Mouse (Mus musculus) MEL (cell line): ENCODE results near the gene Stx18. TPM values are rescaled to one million over a fixed set of nuclear protein-coding genes. Genes with fewer than 3 reads are reported as not detected.

ENCODE experiments used
- DNase-seq: peaks from one replicate; pipeline ENCODE4 v3.0.0; 2011; ENCODE audit warnings: low read depth, low spot score
- H3K27ac ChIP-seq: 2 replicates; pipeline ENCODE4 v1.5.1; 2012; ENCODE audit warnings: low read depth, mild to moderate bottlenecking, control low read depth, low read length, moderate library complexity; ENCODE audit not compliant: control insufficient read depth
- H3K27me3 ChIP-seq, 2 experiments: fragments of 150-350 bp in 1 of 2; sonication (generic) in 1 of 2; 2 replicates each; pipeline ENCODE4 v1.6.1; 2012; ENCODE audit warnings: low read length in 2 of 2, mild to moderate bottlenecking in 2 of 2, improper control_type of control experiment in 1 of 2, moderate library complexity in 1 of 2; ENCODE audit not compliant: insufficient read depth in 2 of 2, control insufficient read depth in 1 of 2
- H3K36me3 ChIP-seq, 2 experiments: 2 replicates each; pipeline ENCODE4 v1.6.1; 2012 to 2014; ENCODE audit warnings: low read length in 2 of 2, improper control_type of control experiment in 1 of 2, inconsistent platforms in 1 of 2, mild to moderate bottlenecking in 1 of 2; ENCODE audit not compliant: insufficient read depth in 2 of 2, control insufficient read depth in 1 of 2
- H3K4me1 ChIP-seq, 2 experiments: fragments of 150-350 bp in 1 of 2; sonication (generic) in 1 of 2; 2 replicates each; pipeline ENCODE4 v1.6.1; 2012; ENCODE audit warnings: low read length in 2 of 2, improper control_type of control experiment in 1 of 2, mild to moderate bottlenecking in 1 of 2; ENCODE audit not compliant: insufficient read depth in 2 of 2, control insufficient read depth in 1 of 2
- H3K4me3 ChIP-seq, 2 experiments: fragments of 150-350 bp in 1 of 2; sonication (generic) in 1 of 2; 2 replicates each; pipeline ENCODE4 v1.5.1; 2012; ENCODE audit warnings: low read depth in 2 of 2, low read length in 2 of 2, mild to moderate bottlenecking in 2 of 2, moderate library complexity in 2 of 2, control low read depth in 1 of 2, improper control_type of control experiment in 1 of 2; ENCODE audit not compliant: control insufficient read depth in 1 of 2, insufficient read depth in 1 of 2
- H3K79me2 ChIP-seq: 2 replicates; pipeline ENCODE4 v1.6.1; 2012; ENCODE audit warnings: mild to moderate bottlenecking, low read length, moderate library complexity; ENCODE audit not compliant: control insufficient read depth, poor library complexity, insufficient read depth
- H3K9ac ChIP-seq: 2 replicates; pipeline ENCODE4 v1.6.1; 2012; ENCODE audit warnings: low read depth, mild to moderate bottlenecking, control low read depth, low read length, moderate library complexity; ENCODE audit not compliant: control insufficient read depth, poor library complexity, severe bottlenecking
- H3K9me3 ChIP-seq: fragments of 150-350 bp; sonication (generic); replicated peaks from 2 replicates; pipeline ENCODE4 v1.6.1; 2012; ENCODE audit warnings: mild to moderate bottlenecking, low read length, improper control_type of control experiment, moderate library complexity; ENCODE audit not compliant: insufficient read depth
- BHLHE40 ChIP-seq: IDR thresholded peaks from 2 replicates; pipeline ENCODE4 v1.6.1; 2012; ENCODE audit warnings: low read depth, mild to moderate bottlenecking, inconsistent platforms, low read length, improper control_type of control experiment, borderline replicate concordance
- CHD1 ChIP-seq: IDR thresholded peaks from 2 replicates; pipeline ENCODE4 v1.6.1; 2012; ENCODE audit warnings: low read depth, mild to moderate bottlenecking, inconsistent platforms, low read length, improper control_type of control experiment
- CTCF ChIP-seq, 3 experiments: IDR thresholded peaks in 2 of 3; conservative IDR thresholded peaks in 1 of 3; 2 replicates each; pipeline ENCODE4 v1.5.1; 2011 to 2012; ENCODE audit warnings: low read length in 3 of 3, low read depth in 2 of 3, mild to moderate bottlenecking in 2 of 3, improper control_type of control experiment in 1 of 3, inconsistent platforms in 1 of 3, mixed read lengths in 1 of 3, moderate library complexity in 1 of 3; ENCODE audit not compliant: control insufficient read depth in 1 of 3, insufficient read depth in 1 of 3, poor library complexity in 1 of 3, severe bottlenecking in 1 of 3
- KAT2A ChIP-seq: conservative IDR thresholded peaks from 2 replicates; pipeline ENCODE4 v1.6.1; 2012; ENCODE audit warnings: low read depth, low read length, improper control_type of control experiment, inconsistent platforms
- MAX ChIP-seq: IDR thresholded peaks from 2 replicates; pipeline ENCODE4 v1.6.1; 2011; ENCODE audit warnings: low read length, improper control_type of control experiment
- MYC ChIP-seq: IDR thresholded peaks from 2 replicates; pipeline ENCODE4 v1.6.1; 2011; ENCODE audit warnings: low read depth, mild to moderate bottlenecking, low read length, improper control_type of control experiment, moderate library complexity
- NRF1 ChIP-seq: IDR thresholded peaks from 2 replicates; pipeline ENCODE4 v1.6.1; 2014; ENCODE audit warnings: low read depth, mild to moderate bottlenecking, inconsistent platforms, low read length, improper control_type of control experiment, moderate library complexity; ENCODE audit not compliant: poor library complexity, insufficient read depth, severe bottlenecking
- POLR2AphosphoS2 ChIP-seq: IDR thresholded peaks from 2 replicates; pipeline ENCODE4 v1.6.1; 2011; ENCODE audit warnings: low read length, improper control_type of control experiment
- POLR2AphosphoS5 ChIP-seq: IDR thresholded peaks from 2 replicates; pipeline ENCODE4 v1.6.1; 2012; ENCODE audit warnings: low read depth, borderline replicate concordance, mild to moderate bottlenecking, inconsistent platforms, low read length, moderate library complexity, mixed read lengths
- SIN3A ChIP-seq: IDR thresholded peaks from 2 replicates; pipeline ENCODE4 v1.6.1; 2012; ENCODE audit warnings: low read length, improper control_type of control experiment, inconsistent platforms
- SMC3 ChIP-seq: IDR thresholded peaks from 2 replicates; pipeline ENCODE4 v1.6.1; 2011; ENCODE audit warnings: low read depth, low read length, improper control_type of control experiment
- TCF12 ChIP-seq: IDR thresholded peaks from 2 replicates; pipeline ENCODE4 v1.6.1; 2014; ENCODE audit warnings: low read depth, mild to moderate bottlenecking, inconsistent platforms, low read length, improper control_type of control experiment, moderate library complexity
- UBTF ChIP-seq: IDR thresholded peaks from 2 replicates; pipeline ENCODE4 v1.6.1; 2012; ENCODE audit warnings: low read depth, mild to moderate bottlenecking, inconsistent platforms, low read length, improper control_type of control experiment, moderate library complexity, borderline replicate concordance; ENCODE audit not compliant: insufficient read depth
- USF1 ChIP-seq: IDR thresholded peaks from 2 replicates; pipeline ENCODE4 v1.6.1; 2014; ENCODE audit warnings: low read depth, mild to moderate bottlenecking, inconsistent platforms, low read length, improper control_type of control experiment, moderate library complexity
- USF2 ChIP-seq, 2 experiments: IDR thresholded peaks; 2 replicates each; pipeline ENCODE4 v1.6.1; 2011 to 2012; ENCODE audit warnings: improper control_type of control experiment in 2 of 2, low read length in 2 of 2, borderline replicate concordance in 1 of 2, inconsistent platforms in 1 of 2, low read depth in 1 of 2, mild to moderate bottlenecking in 1 of 2; ENCODE audit not compliant: insufficient read depth in 1 of 2
- ZC3H11A ChIP-seq: IDR thresholded peaks from 2 replicates; pipeline ENCODE4 v1.6.1; 2012; ENCODE audit warnings: low read depth, mild to moderate bottlenecking, inconsistent platforms, low read length, improper control_type of control experiment
- polyA plus RNA-seq, 2 experiments: library from polyadenylated mRNA; stranded (reverse) in 1 of 2; unstranded in 1 of 2; fragments of >175 nt in 1 of 2; fragments of >200 nt in 1 of 2; gene quantifications; 2 replicates each; pipeline versions ENCODE4 v1.2.1 to v1.2.4; 2012; ENCODE audit warnings: low replicate concordance in 2 of 2, low read depth in 1 of 2; ENCODE audit not compliant: insufficient read length in 2 of 2, insufficient read depth in 1 of 2, missing spikeins in 1 of 2
- total RNA-seq: library from RNA; depleted of rRNA; stranded (reverse); fragments of 300-350 nt; gene quantifications from 2 replicates; pipeline ENCODE4 v1.2.3, GENCODE M21; 2012

The Stx18 gene
- total and polyA plus RNA-seq, 3 experiments, result 44.0 to 44.4 TPM; not detected in 1

DNA sequence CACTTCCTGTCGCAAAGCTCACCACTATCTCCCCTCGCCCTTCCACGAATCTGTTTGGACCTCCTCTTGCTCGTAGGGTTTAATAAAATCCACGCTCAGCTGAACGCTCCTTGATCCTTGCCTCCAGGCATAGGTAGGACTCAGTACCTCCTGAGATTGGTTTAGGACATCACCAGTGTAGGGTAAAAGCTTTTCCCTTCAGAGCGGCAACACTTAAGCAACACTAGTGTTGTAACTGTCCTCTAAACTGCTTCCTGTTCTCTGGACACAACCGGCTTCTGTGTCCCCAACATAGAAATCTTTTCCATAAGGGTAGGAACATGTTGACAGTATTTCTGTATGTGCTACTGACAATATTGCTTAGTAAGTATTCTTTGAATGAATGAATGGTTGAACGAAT, 1.3 kb downstream of the Stx18 start:
- TF ChIP-seq POLR2AphosphoS5 (no peak), KAT2A (no peak), UBTF (no peak), MYC (no peak), BHLHE40 (no peak), USF1 (no peak), MAX (no peak), POLR2AphosphoS2 (no peak)
- no peak overlapping the region for H3K27ac ChIP-seq
- H3K36me3 ChIP-seq, result peaks cover 0 to 6% of the 10 kb centered on the region in 2 experiments; a peak in 2 of 4 replicates
- no peaks in the 10 kb centered on the region for H3K9me3 ChIP-seq
- peak overlapping the region; percentile 70 to 91 for H3K4me3 ChIP-seq
- H3K4me1 ChIP-seq, result peaks cover 2 to 7% of the 10 kb centered on the region in 2 experiments; a peak in 3 of 4 replicates
- H3K27me3 ChIP-seq, result no peaks in the 10 kb centered on the region
- no peak for DNase-seq
- peaks cover 14% of the 10 kb centered on the region for H3K79me2 ChIP-seq
- peak overlapping the region; percentile 85 for H3K9ac ChIP-seq

DNA sequence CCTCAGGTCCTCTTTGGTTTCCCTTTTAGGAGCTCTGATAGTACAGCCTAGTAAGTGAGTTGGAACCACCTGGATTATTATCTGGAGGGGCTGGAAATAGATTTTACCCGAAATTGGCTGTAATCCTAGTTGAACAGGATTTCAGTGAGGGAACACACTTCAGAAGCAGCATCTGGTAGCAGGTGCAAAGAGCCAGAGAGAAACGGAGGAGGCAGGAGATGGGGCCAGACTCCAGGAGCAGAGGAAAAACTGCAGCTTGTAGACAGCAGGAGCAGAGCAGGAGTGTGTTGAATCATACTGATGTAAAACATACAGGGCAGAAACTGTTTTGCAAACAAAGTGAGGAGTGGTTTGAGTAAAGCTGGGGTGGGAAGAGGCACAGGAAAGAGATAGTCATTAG, 6.4 kb downstream of the Stx18 start:
- Histone ChIP-seq H3K9ac (no peak overlapping the region), H3K9me3 (no peaks in the 10 kb centered on the region), H3K4me1 (peaks cover 2 to 3% of the 10 kb centered on the region in 2 experiments; a peak in 3 of 4 replicates), H3K79me2 (peaks cover 9% of the 10 kb centered on the region), H3K27me3 (no peaks in the 10 kb centered on the region), H3K4me3 (no peak overlapping the region), H3K27ac (no peak overlapping the region)
- no peak for DNase-seq
- no peak for TF ChIP-seq CHD1
- no peak for TF ChIP-seq USF2 (IDR thresholded peaks at IDR 0.05; ENCODE audit: borderline replicate concordance in 1 of 2, insufficient read depth in 1 of 2, low read depth in 1 of 2, low read length in 2 of 2)
- no peak for TF ChIP-seq POLR2AphosphoS2
- TF ChIP-seq NRF1, result no peak
- no peak for TF ChIP-seq TCF12
- TF ChIP-seq SIN3A, result no peak
- TF ChIP-seq ZC3H11A, result no peak
- TF ChIP-seq, all 39 proteins: peak for 0
- peaks cover 0 to under 1% of the 10 kb centered on the region in 2 experiments; a peak in 2 of 4 replicates for H3K36me3 ChIP-seq

DNA sequence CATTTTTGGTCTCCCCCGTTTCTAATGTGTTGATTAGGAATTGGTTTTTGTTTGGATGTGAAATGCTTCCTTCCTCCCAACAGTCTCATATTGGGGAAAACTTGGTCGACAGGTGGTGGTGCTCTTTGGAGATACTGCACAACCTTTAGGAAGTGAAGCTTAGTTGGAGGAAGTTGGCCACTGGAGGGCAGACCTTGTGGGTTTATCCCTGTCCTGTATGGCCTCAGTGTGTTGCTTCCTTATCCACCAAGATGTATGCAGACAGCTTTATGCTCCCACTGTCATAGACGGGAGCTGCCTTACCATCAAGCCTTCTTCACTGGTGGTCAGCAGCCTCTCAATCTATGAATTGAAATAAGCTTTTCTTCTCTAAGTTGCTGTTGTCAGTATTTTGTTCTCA, 9.6 kb downstream of the Stx18 start:
- TF ChIP-seq SMC3 (peak; percentile 35), USF1 (no peak), CTCF (IDR thresholded peaks at IDR 0.05 in 2 of 3, conservative IDR thresholded peaks at IDR 0.05 in 1 of 3; ENCODE audit: control insufficient read depth in 1 of 3, insufficient read depth in 1 of 3, low read depth in 2 of 3, low read length in 3 of 3, poor library complexity in 1 of 3, severe bottlenecking in 1 of 3) (peak in 2 of 3 experiments; percentile 27 to 40; a peak in 3 of 6 replicates)
- peak; percentile 32 for DNase-seq
- Histone ChIP-seq H3K27me3 (no peaks in the 10 kb centered on the region), H3K79me2 (peaks cover 2% of the 10 kb centered on the region), H3K36me3 (no peaks in the 10 kb centered on the region; a peak in 1 of 4 replicates), H3K4me3 (no peak overlapping the region), H3K27ac (no peak overlapping the region), H3K9ac (no peak overlapping the region), H3K9me3 (no peaks in the 10 kb centered on the region), H3K4me1 (no peaks in the 10 kb centered on the region)
